Mouse (Mus musculus): ENCODE data around the gene Rbfox2.

Gene Rbfox2

DNA sequence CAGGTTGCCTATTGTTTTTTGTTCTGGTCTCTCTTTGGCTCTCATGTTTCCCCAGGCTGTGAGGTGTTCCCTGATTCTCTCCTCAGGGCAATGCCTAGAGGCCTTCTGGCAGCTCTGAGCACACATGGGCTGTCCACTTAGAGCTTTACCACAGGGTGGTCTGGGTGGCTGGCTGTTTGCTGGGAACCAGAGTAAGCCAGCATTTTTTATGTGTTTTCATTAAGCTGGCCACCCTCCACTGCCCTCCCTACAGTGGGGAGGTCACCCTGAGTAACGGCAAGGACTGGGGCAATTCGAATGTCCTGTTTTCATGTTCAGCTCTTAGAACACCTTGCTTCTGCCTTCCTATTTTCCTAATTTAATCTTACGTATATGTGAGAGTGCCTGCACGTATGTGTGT, 24.6 kb upstream of the Rbfox2 start:
- no peak for DNase-seq (ENCODE audit: low read depth, low spot score)

DNA sequence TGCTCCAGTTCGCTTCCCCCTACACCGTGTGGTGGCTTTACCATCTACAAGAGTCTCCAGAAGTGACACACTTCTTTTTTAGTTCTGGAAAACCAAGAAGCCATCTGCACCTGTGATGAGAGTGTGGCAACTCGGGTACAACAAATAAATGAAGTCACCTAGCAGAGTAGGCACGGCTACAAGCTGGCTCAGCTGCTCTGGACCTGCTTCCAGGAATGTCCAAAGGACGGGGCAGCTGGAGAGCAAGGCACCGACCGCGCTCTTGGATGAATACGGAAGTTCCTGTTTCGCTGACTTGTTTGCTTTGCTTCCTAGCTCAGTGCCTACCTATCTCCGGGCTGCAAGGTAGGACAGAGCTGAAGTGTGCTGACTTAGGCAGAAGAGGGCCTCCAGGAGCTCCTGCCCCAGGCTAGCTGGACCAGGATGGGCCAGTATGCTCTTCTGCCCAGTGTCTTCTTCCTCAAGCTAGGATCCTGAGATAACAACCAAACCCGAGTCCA, 22.9 kb upstream of the Rbfox2 start:
- DNase-seq (ENCODE audit: low read depth, low spot score), result no peak

DNA sequence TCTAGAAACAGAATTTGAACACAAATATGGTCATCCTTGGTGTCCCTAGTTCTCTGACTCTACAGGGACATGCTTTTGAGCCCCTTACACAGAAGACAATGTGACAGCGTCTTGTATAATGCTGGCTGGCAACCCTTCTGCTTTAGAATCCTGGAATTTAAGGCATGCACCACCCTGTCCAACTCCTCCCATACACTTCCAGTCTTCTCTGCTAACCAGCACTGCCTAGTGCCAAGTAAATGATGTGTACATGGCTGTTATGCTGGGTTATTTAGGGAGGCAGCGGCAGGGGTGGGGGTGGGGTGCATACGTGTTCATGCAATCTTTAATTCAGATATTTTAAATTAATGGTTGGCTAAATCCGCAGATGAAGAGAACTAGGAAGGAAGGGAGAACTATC, 19.6 kb upstream of the Rbfox2 start:
- no peak for DNase-seq (ENCODE audit: low read depth, low spot score)

GRCm38 (mm10) chr15:77324426-77324825, 17.6 kb upstream of the Rbfox2 start:
- no peak for DNase-seq (ENCODE audit: low read depth, low spot score)

- DNase-seq (ENCODE audit: low read depth, low spot score), result no peak
These were observed 16.4 kb upstream of the Rbfox2 start for GRCm38 (mm10) chr15:77323226-77323625.

GRCm38 (mm10) chr15:77313701-77314100, 6.9 kb upstream of the Rbfox2 start:
- DNase-seq (ENCODE audit: low read depth, low spot score), result no peak

GRCm38 (mm10) chr15:77312796-77313195, 6.0 kb upstream of the Rbfox2 start:
- DNase-seq (ENCODE audit: low read depth, low spot score), result no peak

GRCm38 (mm10) chr15:77307767-77308495, 1.1 kb upstream of the Rbfox2 start:
- no peak for DNase-seq (ENCODE audit: low read depth, low spot score)

GRCm38 (mm10) chr15:77305852-77306546, 805 bp downstream of the Rbfox2 start:
- no peak for DNase-seq (ENCODE audit: low read depth, low spot score)

- DNase-seq (ENCODE audit: low read depth, low spot score), result no peak
These were observed 1.8 kb downstream of the Rbfox2 start for GRCm38 (mm10) chr15:77304960-77305359.

DNA sequence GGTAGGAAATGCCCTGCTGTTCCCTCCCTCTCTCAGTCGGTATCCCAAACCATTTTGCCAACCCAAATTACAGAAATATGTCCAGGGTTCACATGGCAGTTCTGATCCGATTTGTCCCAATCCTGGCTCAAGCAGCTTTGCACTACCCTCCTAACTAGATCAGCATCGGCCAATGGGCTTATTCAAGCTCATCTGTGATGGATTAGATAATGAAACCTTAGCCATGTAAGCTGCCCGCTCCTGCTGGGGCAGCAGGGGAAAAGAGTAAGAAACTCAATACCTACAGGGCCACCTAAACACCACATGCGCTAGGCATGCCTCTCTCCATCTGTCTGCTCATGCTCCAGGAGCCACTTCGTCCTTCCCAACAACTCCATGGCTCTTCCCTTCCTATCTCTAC, 5.7 kb downstream of the Rbfox2 start:
- DNase-seq (ENCODE audit: low read depth, low spot score), result no peak

DNA sequence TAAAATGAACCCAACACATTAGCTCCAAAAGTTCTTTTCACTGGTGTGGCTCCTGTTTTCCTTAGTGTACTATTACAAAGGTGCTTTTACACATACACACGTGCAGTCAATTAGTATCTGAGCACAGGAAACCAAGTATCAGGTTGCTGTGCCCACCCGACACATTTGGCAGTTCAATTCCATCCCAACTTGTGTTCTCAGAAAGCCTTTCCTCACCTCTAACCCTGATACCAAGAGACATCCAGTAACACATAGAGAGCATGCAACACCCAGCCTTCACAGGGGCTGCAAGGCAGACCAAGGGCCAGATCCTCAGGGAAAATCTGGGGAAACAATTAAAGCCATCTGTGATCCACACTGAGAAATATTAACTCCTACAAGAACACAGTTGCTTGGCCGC, 8.2 kb downstream of the Rbfox2 start:
- no peak for DNase-seq (ENCODE audit: low read depth, low spot score)

DNA sequence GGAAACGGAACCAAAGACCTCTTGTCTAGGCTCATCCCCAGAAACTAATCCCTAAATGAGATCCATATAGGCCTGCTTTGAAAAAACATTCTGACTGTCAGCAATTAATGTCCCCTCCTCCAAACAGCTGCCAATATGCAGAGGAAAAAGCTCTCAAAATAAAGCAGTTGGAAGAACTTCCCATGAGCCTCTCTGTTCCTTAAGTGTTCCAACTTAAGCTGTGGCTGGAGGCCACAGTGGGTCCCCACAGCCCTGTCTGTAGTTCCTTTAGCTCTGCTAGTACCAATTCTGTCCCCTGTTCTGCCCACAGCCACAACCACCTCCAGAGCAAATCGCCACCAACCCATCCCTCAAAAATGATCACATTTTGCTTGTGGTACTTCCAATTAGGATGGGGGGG, 10.2 kb downstream of the Rbfox2 start:
- no peak for DNase-seq (ENCODE audit: low read depth, low spot score)

DNA sequence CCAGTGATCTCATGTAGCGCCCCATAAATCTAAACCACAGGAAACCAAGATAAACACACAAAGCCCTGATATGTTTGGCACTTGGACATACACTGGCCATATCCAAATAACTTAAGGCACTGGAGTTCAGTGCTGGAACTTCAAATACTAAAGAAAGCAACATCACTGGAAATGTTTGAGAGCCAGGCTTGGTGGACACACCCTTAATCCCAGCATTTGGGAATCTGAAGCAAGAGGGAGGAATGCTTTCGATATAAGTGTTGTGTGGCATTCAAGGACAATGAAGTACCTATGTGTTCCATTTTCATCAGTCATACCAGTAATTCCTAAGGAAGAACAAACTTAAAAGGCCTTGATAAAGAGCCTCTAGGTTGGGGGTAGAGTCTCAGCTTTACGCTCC, 13.3 kb downstream of the Rbfox2 start:
- no peak for DNase-seq (ENCODE audit: low read depth, low spot score)

DNA sequence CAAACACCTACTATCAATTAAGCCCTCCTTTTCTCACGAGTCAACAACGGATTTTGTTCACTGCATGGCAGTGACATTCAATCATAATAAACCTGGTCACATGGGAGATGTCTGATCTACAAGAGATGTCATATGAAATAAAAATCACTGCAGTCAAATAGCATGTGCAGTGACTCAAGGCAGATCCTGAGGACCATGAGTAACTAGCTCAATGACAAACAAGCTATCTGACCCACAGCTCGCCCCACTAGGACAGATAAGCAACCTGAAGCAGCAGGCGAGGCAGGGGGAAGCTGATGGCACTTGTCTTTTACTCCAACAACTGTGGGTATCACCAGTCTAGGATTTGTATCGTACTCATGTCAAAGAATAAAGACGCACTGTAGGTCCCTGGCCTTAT, 14.4 kb downstream of the Rbfox2 start:
- DNase-seq (ENCODE audit: low read depth, low spot score), result no peak

DNA sequence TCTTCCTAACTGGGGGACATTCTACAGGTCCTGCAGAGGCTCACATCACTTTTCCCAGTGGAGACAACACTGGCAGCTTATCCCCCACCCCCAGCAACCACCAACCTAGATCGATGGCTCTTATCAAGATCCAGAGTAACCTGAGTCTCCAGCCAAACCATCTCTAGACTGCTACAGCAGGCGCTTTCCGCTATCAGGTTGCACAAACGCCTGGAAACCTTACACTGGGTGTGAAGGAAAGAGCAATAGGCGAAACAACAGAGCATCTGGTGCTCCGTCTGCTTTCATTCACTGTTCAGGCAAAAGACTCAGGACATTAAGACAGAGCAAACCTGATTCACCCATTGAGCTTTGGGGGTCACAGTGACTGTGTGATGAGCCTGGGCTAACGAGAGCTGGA, 15.3 kb downstream of the Rbfox2 start:
- DNase-seq (ENCODE audit: low read depth, low spot score), result no peak

DNA sequence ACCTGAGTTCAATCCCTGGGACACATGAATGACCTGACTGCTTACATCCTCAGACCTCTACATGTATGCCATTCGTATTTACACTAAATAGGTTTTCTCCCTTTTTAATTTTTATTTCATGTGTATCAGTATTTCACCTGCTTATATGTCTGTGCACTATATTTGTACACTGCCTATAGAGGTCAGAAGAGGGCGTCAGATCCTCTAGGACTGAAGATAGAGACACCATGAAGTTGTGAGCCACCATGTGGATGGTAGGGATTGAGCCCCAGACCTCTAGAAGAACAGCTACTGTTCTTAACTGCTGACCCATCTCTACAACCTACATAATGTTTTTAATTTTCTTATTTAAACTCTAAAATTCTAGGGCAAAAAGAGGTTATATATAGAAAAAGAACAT, 16.5 kb downstream of the Rbfox2 start:
- DNase-seq (ENCODE audit: low read depth, low spot score), result no peak

GRCm38 (mm10) chr15:77280130-77280529, 26.7 kb downstream of the Rbfox2 start:
- no peak for DNase-seq (ENCODE audit: low read depth, low spot score)

- DNase-seq (ENCODE audit: low read depth, low spot score), result no peak
These were observed 28.0 kb downstream of the Rbfox2 start for GRCm38 (mm10) chr15:77278825-77279224.

DNA sequence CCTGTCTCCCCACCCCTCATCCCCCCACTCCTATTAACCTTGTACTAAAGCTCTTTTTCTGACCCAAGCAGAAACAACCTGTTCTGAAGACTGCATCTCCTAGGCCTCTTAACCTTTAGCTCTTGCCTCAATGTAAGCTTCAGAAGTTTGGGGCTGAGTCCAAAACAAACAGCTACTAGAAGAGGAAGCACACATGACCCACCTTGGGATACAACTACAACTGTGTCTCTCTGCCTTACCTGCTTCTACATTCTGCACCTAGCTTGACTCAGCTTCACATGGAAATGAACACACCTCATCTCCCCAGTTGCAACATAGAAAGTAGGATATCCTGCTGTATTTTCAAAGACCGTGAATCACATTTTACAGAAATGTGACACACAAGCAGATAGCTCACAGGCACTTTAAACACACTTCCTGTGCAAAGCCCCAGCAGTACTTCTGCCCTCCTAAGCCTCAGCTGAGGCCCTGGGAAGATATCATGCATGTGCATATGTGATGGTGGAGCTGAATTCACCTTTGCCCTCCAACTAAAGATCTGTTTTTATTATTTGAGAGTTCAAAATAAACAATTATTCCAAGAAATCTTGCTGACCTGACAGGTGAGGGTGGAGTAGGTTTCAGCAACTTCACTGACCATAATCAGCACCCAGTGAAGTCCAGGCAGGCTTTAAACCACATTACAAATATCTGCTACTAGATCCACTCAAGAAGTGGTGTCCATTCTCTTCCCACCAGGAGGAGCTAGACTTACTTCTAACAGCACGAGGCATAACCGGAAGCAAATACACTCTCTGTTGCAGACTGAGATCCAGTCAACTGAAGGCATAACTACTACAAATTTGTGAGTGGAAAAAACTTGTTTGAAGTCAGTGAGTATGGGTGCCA, 29.7 kb downstream of the Rbfox2 start:
- DNase-seq (ENCODE audit: low read depth, low spot score), result no peak

DNA sequence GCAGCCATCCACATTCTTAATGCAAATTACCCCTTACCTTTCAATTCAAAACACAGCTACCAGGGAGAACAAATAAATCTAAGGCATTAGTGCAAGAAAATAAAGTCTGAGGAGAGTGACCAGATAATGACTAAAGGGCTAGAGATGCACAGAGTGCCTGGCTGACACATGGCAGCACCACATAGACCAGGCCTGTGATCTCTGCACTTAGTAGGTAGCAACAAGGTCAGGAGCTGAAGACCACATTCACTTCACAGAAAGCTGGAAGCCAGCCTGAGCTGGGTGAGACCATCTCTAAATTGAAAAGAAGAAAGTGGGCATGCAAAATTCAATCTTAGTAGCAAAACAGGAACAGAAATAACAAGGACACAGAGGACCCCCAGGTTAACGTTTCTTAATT, 30.5 kb downstream of the Rbfox2 start:
- no peak for DNase-seq (ENCODE audit: low read depth, low spot score)

DNA sequence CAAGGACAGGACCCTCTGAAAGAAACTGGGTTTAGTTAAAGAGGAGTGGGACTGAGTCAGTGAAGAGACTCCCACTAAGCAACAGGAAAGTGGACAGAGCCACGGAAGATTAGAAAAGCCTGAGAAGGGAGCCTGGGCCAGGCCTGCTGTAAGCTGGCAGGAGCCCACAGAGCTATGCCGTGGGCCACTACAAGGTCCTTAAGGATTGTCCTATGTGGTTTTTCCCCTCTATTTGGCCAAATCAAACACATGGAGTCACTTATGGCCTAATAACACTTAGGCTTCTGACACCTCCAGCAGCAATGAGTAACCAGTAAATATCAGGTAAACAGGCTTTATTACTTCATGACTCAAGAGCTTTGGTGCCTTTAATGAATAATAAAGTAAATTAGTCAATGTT, 31.2 kb downstream of the Rbfox2 start:
- DNase-seq (ENCODE audit: low read depth, low spot score), result no peak

All from WW6 (cell line).